Mouse (Mus musculus): ENCODE data around the gene Clip2. TPM values are rescaled to one million over a fixed set of nuclear protein-coding genes. Genes with fewer than 3 reads are reported as not detected.
"Not testable (repeated sequence)": the region's sequence is repeated elsewhere in the genome, so short reads cannot be mapped to it uniquely, and the experiment has no call there.

The Clip2 gene
- total and polyA plus RNA-seq, 3 experiments: 0.28 to 0.53 (median 0.38) TPM

- Histone ChIP-seq H3K36me3 (replicated peaks) (no peaks in the 10 kb centered on the region), H3K9me3 (replicated peaks) (no peaks in the 10 kb centered on the region), H3K4me1 (ENCODE audit: insufficient read depth, low read depth, low read length) (no peaks in the 10 kb centered on the region), H3K27me3 (ENCODE audit: insufficient read depth, low read length) (peaks cover 6% of the 10 kb centered on the region; the same call in 1 of the 2 replicates), H3K4me3 (ENCODE audit: low read depth, low read length) (no peak overlapping the region)
- DNase-seq (ENCODE audit: low spot score) (no peak), ATAC-seq (ENCODE audit: extremely low read depth, insufficient number of reproducible peaks, low FRiP score, poor library complexity, severe bottlenecking) (no peak)
- TF ChIP-seq GATA1 (IDR thresholded peaks at IDR 0.05; ENCODE audit: borderline replicate concordance, low read length): no peak
- no peak for TF ChIP-seq POLR2AphosphoS5 (IDR thresholded peaks at IDR 0.05; ENCODE audit: insufficient replicate concordance, low read depth, low read length)
- no peak for TF ChIP-seq TAL1 (conservative IDR thresholded peaks at IDR 0.05; ENCODE audit: low read depth, low read length)
- TF ChIP-seq CTCF (IDR thresholded peaks at IDR 0.05; ENCODE audit: low read depth, low read length): no peak
- no peak for TF ChIP-seq GATA2 (IDR thresholded peaks at IDR 0.05; ENCODE audit: borderline replicate concordance, low read depth, low read length)
Measured at GRCm38 (mm10) chr5:134454421-134454820, 97.8 kb downstream of the Clip2 start.

- Histone ChIP-seq H3K27me3 (ENCODE audit: insufficient read depth, low read length) (peaks cover 6% of the 10 kb centered on the region; the same call in 1 of the 2 replicates), H3K4me1 (ENCODE audit: insufficient read depth, low read depth, low read length) (no peaks in the 10 kb centered on the region), H3K9me3 (replicated peaks) (no peaks in the 10 kb centered on the region), H3K36me3 (replicated peaks) (no peaks in the 10 kb centered on the region), H3K4me3 (ENCODE audit: low read depth, low read length) (no peak overlapping the region)
- no peak for ATAC-seq (ENCODE audit: extremely low read depth, insufficient number of reproducible peaks, low FRiP score, poor library complexity, severe bottlenecking)
- DNase-seq (ENCODE audit: low spot score): no peak
- TF ChIP-seq POLR2AphosphoS5 (IDR thresholded peaks at IDR 0.05; ENCODE audit: insufficient replicate concordance, low read depth, low read length): no peak
- TF ChIP-seq TAL1 (conservative IDR thresholded peaks at IDR 0.05; ENCODE audit: low read depth, low read length): no peak
- TF ChIP-seq CTCF (IDR thresholded peaks at IDR 0.05; ENCODE audit: low read depth, low read length): no peak
- TF ChIP-seq GATA2 (IDR thresholded peaks at IDR 0.05; ENCODE audit: borderline replicate concordance, low read depth, low read length): no peak
- TF ChIP-seq GATA1 (IDR thresholded peaks at IDR 0.05; ENCODE audit: borderline replicate concordance, low read length): no peak
Measured at GRCm38 (mm10) chr5:134453577-134453976, 98.7 kb downstream of the Clip2 start.

DNA sequence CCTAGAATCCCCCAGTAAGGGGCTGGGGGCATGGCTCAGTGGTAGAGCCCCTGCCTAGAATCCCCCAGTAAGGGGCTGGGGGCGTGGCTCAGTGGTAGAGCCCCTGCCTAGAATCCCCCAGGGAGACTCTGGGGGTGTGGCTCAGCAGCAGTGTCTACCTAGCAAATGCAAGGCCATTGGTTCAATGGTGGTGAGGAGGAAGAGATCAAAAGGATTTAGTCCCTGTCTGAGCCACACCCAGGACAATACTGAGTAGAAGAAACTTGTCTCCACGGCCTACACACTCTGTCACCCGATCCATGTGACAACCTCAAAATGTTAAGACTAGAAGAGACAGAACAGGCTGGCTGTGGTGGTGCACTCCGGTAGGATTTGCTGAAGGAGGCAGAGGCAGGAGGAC lies 105.5 kb downstream of the Clip2 start:
- H3K4me3 ChIP-seq (ENCODE audit: low read depth, low read length); H3K9me3 ChIP-seq (replicated peaks); ATAC-seq (ENCODE audit: extremely low read depth, insufficient number of reproducible peaks, low FRiP score, poor library complexity, severe bottlenecking); H3K27me3 ChIP-seq (ENCODE audit: insufficient read depth, low read length); DNase-seq (ENCODE audit: low spot score); H3K4me1 ChIP-seq (ENCODE audit: insufficient read depth, low read depth, low read length); H3K36me3 ChIP-seq (replicated peaks): not testable (repeated sequence)

- H3K36me3 ChIP-seq (replicated peaks): no peaks in the 10 kb centered on the region
- H3K4me1 ChIP-seq (ENCODE audit: insufficient read depth, low read depth, low read length): no peaks in the 10 kb centered on the region
- H3K4me3 ChIP-seq (ENCODE audit: low read depth, low read length): no peak overlapping the region
- ATAC-seq (ENCODE audit: extremely low read depth, insufficient number of reproducible peaks, low FRiP score, poor library complexity, severe bottlenecking): no peak
- no peak for TF ChIP-seq TAL1 (conservative IDR thresholded peaks at IDR 0.05; ENCODE audit: low read depth, low read length)
- TF ChIP-seq GATA1 (IDR thresholded peaks at IDR 0.05; ENCODE audit: borderline replicate concordance, low read length): no peak
- no peak for TF ChIP-seq GATA2 (IDR thresholded peaks at IDR 0.05; ENCODE audit: borderline replicate concordance, low read depth, low read length)
- no peak for TF ChIP-seq POLR2AphosphoS5 (IDR thresholded peaks at IDR 0.05; ENCODE audit: insufficient replicate concordance, low read depth, low read length)
- TF ChIP-seq CTCF (IDR thresholded peaks at IDR 0.05; ENCODE audit: low read depth, low read length): no peak
- no peaks in the 10 kb centered on the region for H3K9me3 ChIP-seq (replicated peaks)
- DNase-seq (ENCODE audit: low spot score): no peak
- H3K27me3 ChIP-seq (ENCODE audit: insufficient read depth, low read length): no peaks in the 10 kb centered on the region; the same call in 1 of the 2 replicates
Measured at GRCm38 (mm10) chr5:134445895-134446294, 106.3 kb downstream of the Clip2 start.

GRCm38 (mm10) chr5:134445208-134445831 lies 106.9 kb downstream of the Clip2 start:
- TF ChIP-seq GATA1 (IDR thresholded peaks at IDR 0.05; ENCODE audit: borderline replicate concordance, low read length) (no peak), CTCF (IDR thresholded peaks at IDR 0.05; ENCODE audit: low read depth, low read length) (no peak), GATA2 (IDR thresholded peaks at IDR 0.05; ENCODE audit: borderline replicate concordance, low read depth, low read length) (no peak), TAL1 (conservative IDR thresholded peaks at IDR 0.05; ENCODE audit: low read depth, low read length) (no peak), POLR2AphosphoS5 (IDR thresholded peaks at IDR 0.05; ENCODE audit: insufficient replicate concordance, low read depth, low read length) (no peak)
- ATAC-seq (ENCODE audit: extremely low read depth, insufficient number of reproducible peaks, low FRiP score, poor library complexity, severe bottlenecking) (no peak), DNase-seq (ENCODE audit: low spot score) (no peak)

DNA sequence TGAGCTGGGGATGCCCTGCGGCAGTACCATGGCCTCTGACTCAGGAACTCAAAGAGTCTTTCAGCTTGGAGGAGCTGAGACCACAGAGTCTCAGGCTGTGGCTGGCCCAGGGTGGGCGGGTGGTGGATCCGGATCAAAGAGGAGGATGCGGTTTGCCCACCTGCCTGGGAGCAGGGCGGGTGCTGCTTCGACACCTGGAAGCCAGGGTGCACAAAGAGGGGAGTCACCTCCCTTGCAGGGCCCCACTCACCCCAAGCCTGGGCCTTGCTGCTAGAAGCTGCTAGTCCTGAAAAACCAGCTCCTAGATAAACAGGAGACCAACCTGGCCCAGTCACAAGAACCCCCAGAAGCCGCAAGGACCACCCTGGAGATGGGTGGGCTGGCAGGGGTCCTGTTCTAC lies 107.8 kb downstream of the Clip2 start:
- DNase-seq (ENCODE audit: low spot score): no peak
- TF ChIP-seq POLR2AphosphoS5 (IDR thresholded peaks at IDR 0.05; ENCODE audit: insufficient replicate concordance, low read depth, low read length) (no peak), GATA2 (IDR thresholded peaks at IDR 0.05; ENCODE audit: borderline replicate concordance, low read depth, low read length) (no peak), GATA1 (IDR thresholded peaks at IDR 0.05; ENCODE audit: borderline replicate concordance, low read length) (no peak), CTCF (IDR thresholded peaks at IDR 0.05; ENCODE audit: low read depth, low read length) (no peak), TAL1 (conservative IDR thresholded peaks at IDR 0.05; ENCODE audit: low read depth, low read length) (no peak)
- Histone ChIP-seq H3K9me3 (replicated peaks) (no peaks in the 10 kb centered on the region), H3K36me3 (replicated peaks) (no peaks in the 10 kb centered on the region), H3K4me3 (ENCODE audit: low read depth, low read length) (no peak overlapping the region), H3K27me3 (ENCODE audit: insufficient read depth, low read length) (no peaks in the 10 kb centered on the region; the same call in 1 of the 2 replicates), H3K4me1 (ENCODE audit: insufficient read depth, low read depth, low read length) (no peaks in the 10 kb centered on the region)
- ATAC-seq (ENCODE audit: extremely low read depth, insufficient number of reproducible peaks, low FRiP score, poor library complexity, severe bottlenecking): no peak

More at GRCm38 (mm10) chr5:134445208-134445831, 106.9 kb downstream of the Clip2 start:
- no peak overlapping the region for H3K4me3 ChIP-seq (ENCODE audit: low read depth, low read length)
- H3K27me3 ChIP-seq (ENCODE audit: insufficient read depth, low read length): no peaks in the 10 kb centered on the region; the same call in 1 of the 2 replicates
- H3K36me3 ChIP-seq (replicated peaks): no peaks in the 10 kb centered on the region
- H3K4me1 ChIP-seq (ENCODE audit: insufficient read depth, low read depth, low read length): no peaks in the 10 kb centered on the region
- no peaks in the 10 kb centered on the region for H3K9me3 ChIP-seq (replicated peaks)

All from G1E (cell line).